Mouse (Mus musculus) kidney, embryonic 16.5 days (tissue): ENCODE data around the gene Sox10. TPM values are rescaled to one million over a fixed set of nuclear protein-coding genes. Genes with fewer than 3 reads are reported as not detected.

ENCODE experiments used
- ATAC-seq: fragments of 200-750 bp; cut with Nextera tagmentation; 2 replicates; pipeline ENCODE4 v1.8.0; 2017; ENCODE audit warnings: moderate TSS enrichment; ENCODE audit not compliant: low FRiP score, low TSS enrichment
- H3K27ac ChIP-seq: fragments of 300-500 bp; sonication (generic); 2 replicates; pipeline ENCODE4 v1.5.1; 2014; ENCODE audit warnings: low read length
- H3K27me3 ChIP-seq: fragments of 300-500 bp; sonication (generic); 2 replicates; pipeline ENCODE4 v1.6.1; 2014; ENCODE audit warnings: low read length, control low read depth, mixed read lengths; ENCODE audit not compliant: insufficient read depth
- H3K36me3 ChIP-seq: fragments of 300-500 bp; sonication (generic); 2 replicates; pipeline ENCODE4 v1.6.1; 2014; ENCODE audit warnings: low read length, control low read depth, mixed read lengths; ENCODE audit not compliant: insufficient read depth
- H3K4me1 ChIP-seq: fragments of 300-500 bp; sonication (generic); 2 replicates; pipeline ENCODE4 v1.6.1; 2014; ENCODE audit warnings: low read length, control low read depth, mixed read lengths; ENCODE audit not compliant: insufficient read depth
- H3K4me2 ChIP-seq: fragments of 300-500 bp; sonication (generic); replicated peaks from 2 replicates; pipeline ENCODE4 v1.6.1; 2014; ENCODE audit warnings: low read depth, low read length
- H3K4me3 ChIP-seq: fragments of 300-500 bp; sonication (generic); 2 replicates; pipeline ENCODE4 v1.5.1; 2014; ENCODE audit warnings: mild to moderate bottlenecking, low read length
- H3K9ac ChIP-seq: fragments of 300-500 bp; sonication (generic); replicated peaks from 2 replicates; pipeline ENCODE4 v1.6.1; 2014; ENCODE audit warnings: low read length
- H3K9me3 ChIP-seq: fragments of 300-500 bp; sonication (generic); 2 replicates; pipeline ENCODE4 v1.6.1; 2016; ENCODE audit warnings: low read length, control low read depth
- WGBS: fragments of 180-500 bp; shearing (Covaris S2); extraction: QIAGEN DNeasy Blood & Tissue Kit; methylation state at CpG from one replicate; pipeline ENCODE4 v1.1.7; 2014; 5-methylcytosine and 5-hydroxymethylcytosine counted together
- polyA plus RNA-seq: library from polyadenylated mRNA; unstranded; fragments of >200 nt; fragmentation: Nextera tagmentation; extraction: Ambion mirVana; gene quantifications from 2 replicates; pipeline ENCODE4 v1.2.1, GENCODE M21; 2015

Gene Sox10
- polyA plus RNA-seq, 1 experiment from 2014 or later, result 0.56 TPM

GRCm38 (mm10) chr15:79143316-79143715, 21.7 kb downstream of the Sox10 start:
- 86% methylated on average over 12 of the region's 12 CpGs for WGBS
- Histone ChIP-seq H3K4me2 (no peak overlapping the region), H3K4me1 (peaks cover 16% of the 10 kb centered on the region), H3K36me3 (peaks cover 38% of the 10 kb centered on the region), H3K27me3 (no peaks in the 10 kb centered on the region), H3K9ac (no peak overlapping the region), H3K9me3 (no peaks in the 10 kb centered on the region), H3K27ac (no peak overlapping the region), H3K4me3 (no peak overlapping the region)
- ATAC-seq, result no peak

GRCm38 (mm10) chr15:79141566-79141917, 23.5 kb downstream of the Sox10 start:
- Histone ChIP-seq H3K27me3 (no peaks in the 10 kb centered on the region), H3K9me3 (no peaks in the 10 kb centered on the region), H3K4me1 (peaks cover 16% of the 10 kb centered on the region), H3K27ac (0 out of 2 replicates have a peak overlapping the region, but pooled peaks have one; percentile 30), H3K9ac (peak overlapping the region; percentile 91), H3K4me2 (peak overlapping the region; percentile 90), H3K36me3 (peaks cover 24% of the 10 kb centered on the region), H3K4me3 (peak overlapping the region; percentile 93)
- peak; percentile 50 for ATAC-seq
- 0% methylated on average over 7 of the region's 7 CpGs for WGBS

DNA sequence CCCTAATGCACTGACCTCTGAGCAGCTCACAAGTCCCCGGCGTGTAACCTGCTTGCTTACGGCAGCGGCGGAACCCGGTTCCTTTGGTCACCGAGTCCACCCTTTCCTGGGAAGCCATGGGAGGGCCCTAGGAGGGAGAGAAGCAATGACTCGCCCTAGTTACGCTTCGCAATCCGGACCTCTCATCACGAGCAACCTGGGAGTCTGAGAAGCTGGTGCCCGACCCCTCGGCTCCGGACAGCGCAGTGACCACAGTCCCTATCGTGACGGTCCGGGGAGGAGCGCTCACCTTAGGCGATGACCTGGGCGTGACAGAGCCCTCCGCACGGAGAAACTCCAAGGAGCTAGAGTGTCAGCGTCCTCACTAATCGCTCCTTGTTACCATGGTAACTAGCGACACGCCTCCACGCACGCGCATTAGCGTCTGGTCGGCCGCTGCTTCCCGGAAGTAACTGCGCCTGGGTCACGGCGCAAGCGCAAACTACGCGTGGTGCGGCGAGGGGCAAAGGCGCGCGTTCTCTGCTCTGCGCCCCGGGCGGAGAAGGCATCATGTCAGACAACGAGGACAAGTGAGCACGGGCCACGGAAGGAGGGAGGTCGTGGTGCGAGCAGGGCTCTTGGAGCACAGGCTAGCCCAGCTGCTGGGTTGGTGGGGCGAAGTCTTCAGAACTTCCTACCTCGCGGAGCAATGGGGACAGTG, 24.0 kb downstream of the Sox10 start, which contains the start of the genes Polr2f and 1700088E04Rik:
TSS of gene Polr2f (plus strand) at position 144 of the 700 bp plus-strand sequence.
TSS of gene 1700088E04Rik (minus strand) at position 388 of the 700 bp plus-strand sequence.
- Histone ChIP-seq H3K4me3 (peak within 1 kb of the TSS; percentile 93), H3K4me2 (peak within 1 kb of the TSS; percentile 90), H3K9me3 (no peaks in the 10 kb centered on the region), H3K27ac (0 out of 2 replicates have a peak within 1 kb of the TSS, but pooled peaks have one; percentile 30), H3K9ac (peak within 1 kb of the TSS; percentile 91), H3K4me1 (peaks cover 21% of the 10 kb centered on the region), H3K36me3 (peaks cover 19% of the 10 kb centered on the region), H3K27me3 (no peaks in the 10 kb centered on the region)
- peak; percentile 90 for ATAC-seq
- 0% methylated on average over 57 of the region's 57 CpGs for WGBS

GRCm38 (mm10) chr15:79139640-79140039, 25.4 kb downstream of the Sox10 start:
- Histone ChIP-seq H3K4me3 (no peak overlapping the region), H3K9me3 (no peaks in the 10 kb centered on the region), H3K4me1 (peaks cover 35% of the 10 kb centered on the region), H3K36me3 (peaks cover 7% of the 10 kb centered on the region), H3K9ac (no peak overlapping the region), H3K27ac (no peak overlapping the region), H3K4me2 (no peak overlapping the region), H3K27me3 (no peaks in the 10 kb centered on the region)
- ATAC-seq, result no peak
- 62% methylated on average over 10 of the region's 10 CpGs for WGBS

GRCm38 (mm10) chr15:79135783-79136575, 29.1 kb downstream of the Sox10 start:
- H3K9me3 ChIP-seq, result no peaks in the 10 kb centered on the region
- H3K27me3 ChIP-seq, result no peaks in the 10 kb centered on the region
- no peak overlapping the region for H3K4me3 ChIP-seq
- no peak overlapping the region for H3K9ac ChIP-seq
- WGBS, result 52% methylated on average over 11 of the region's 11 CpGs
- no peak overlapping the region for H3K4me2 ChIP-seq
- peak; percentile 57; the same call in 1 of the 2 replicates for ATAC-seq
- peaks cover 23% of the 10 kb centered on the region for H3K4me1 ChIP-seq
- H3K36me3 ChIP-seq, result peaks cover 15% of the 10 kb centered on the region
- H3K27ac ChIP-seq, result peak overlapping the region; percentile 6; the same call in 1 of the 2 replicates

DNA sequence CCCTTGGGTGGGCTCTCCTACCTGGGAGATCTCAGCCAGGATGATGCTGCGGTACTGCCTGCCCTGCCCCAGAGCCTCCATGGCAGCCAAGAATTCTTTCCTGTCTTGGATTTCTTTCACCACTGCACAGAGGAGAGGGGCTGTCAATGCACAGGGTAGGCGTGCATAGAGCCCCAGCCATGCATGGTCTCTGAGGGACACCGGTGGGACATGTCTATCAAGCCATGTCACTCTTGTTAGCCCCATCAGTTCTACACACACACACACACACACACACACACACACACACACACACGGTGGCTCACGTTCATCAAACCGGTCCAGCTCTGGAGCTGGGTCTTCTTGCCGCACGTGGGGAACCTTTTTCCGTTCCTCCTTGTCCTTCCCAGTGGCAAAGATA, 29.7 kb downstream of the Sox10 start:
- 70% methylated on average over 9 of the region's 9 CpGs for WGBS
- no peak overlapping the region for H3K9ac ChIP-seq
- H3K9me3 ChIP-seq, result no peaks in the 10 kb centered on the region
- 0 out of 2 replicates have a peak, but pooled peaks have one; percentile 19 for ATAC-seq
- H3K4me1 ChIP-seq, result peaks cover 20% of the 10 kb centered on the region
- peaks cover 21% of the 10 kb centered on the region for H3K36me3 ChIP-seq
- 0 out of 2 replicates have a peak overlapping the region, but pooled peaks have one; percentile 6 for H3K27ac ChIP-seq
- no peak overlapping the region for H3K4me3 ChIP-seq
- no peak overlapping the region for H3K4me2 ChIP-seq
- H3K27me3 ChIP-seq, result no peaks in the 10 kb centered on the region

- H3K9me3 ChIP-seq, result no peaks in the 10 kb centered on the region
- H3K36me3 ChIP-seq, result peaks cover 27% of the 10 kb centered on the region
- 86% methylated on average over 9 of the region's 9 CpGs for WGBS
- no peaks in the 10 kb centered on the region for H3K27me3 ChIP-seq
- no peak overlapping the region for H3K9ac ChIP-seq
- H3K27ac ChIP-seq, result no peak overlapping the region
- H3K4me3 ChIP-seq, result no peak overlapping the region
- H3K4me1 ChIP-seq, result peaks cover 19% of the 10 kb centered on the region
- no peak for ATAC-seq
- no peak overlapping the region for H3K4me2 ChIP-seq
Observed at GRCm38 (mm10) chr15:79134496-79135270, 30.4 kb downstream of the Sox10 start.

GRCm38 (mm10) chr15:79133191-79133661, 31.8 kb downstream of the Sox10 start:
- Histone ChIP-seq H3K9me3 (peaks cover 2% of the 10 kb centered on the region; the same call in 1 of the 2 replicates), H3K36me3 (peaks cover 34% of the 10 kb centered on the region), H3K27ac (no peak overlapping the region), H3K4me2 (no peak overlapping the region), H3K4me1 (peaks cover 19% of the 10 kb centered on the region), H3K4me3 (no peak overlapping the region), H3K9ac (no peak overlapping the region; the same call in 1 of the 2 replicates), H3K27me3 (no peaks in the 10 kb centered on the region)
- 73% methylated on average over 6 of the region's 6 CpGs for WGBS
- ATAC-seq, result no peak

DNA sequence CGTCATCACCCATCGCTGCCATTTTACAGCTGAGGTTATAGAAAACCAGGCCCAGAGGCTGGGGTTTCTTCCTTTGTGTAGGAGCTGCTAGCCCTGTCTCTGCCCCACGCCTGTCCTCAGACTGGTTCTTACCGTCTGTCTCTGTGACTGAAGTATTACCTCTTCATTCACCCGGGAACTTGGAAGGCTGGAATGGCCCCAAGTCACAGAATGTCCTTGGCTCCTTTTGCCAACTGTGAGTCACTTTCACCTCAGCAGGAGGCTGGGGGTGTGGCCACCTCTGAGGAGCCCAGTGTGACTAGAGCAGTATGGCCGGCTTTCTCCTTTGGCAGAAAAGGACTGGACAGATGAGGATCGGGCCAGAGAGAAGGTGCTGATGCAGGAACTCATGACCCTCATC, 33.6 kb downstream of the Sox10 start:
- Histone ChIP-seq H3K9me3 (peaks cover 6% of the 10 kb centered on the region; the same call in 1 of the 2 replicates), H3K4me1 (peaks cover 18% of the 10 kb centered on the region), H3K27ac (no peak overlapping the region), H3K4me2 (no peak overlapping the region), H3K4me3 (no peak overlapping the region), H3K27me3 (no peaks in the 10 kb centered on the region), H3K9ac (no peak overlapping the region), H3K36me3 (peaks cover 48% of the 10 kb centered on the region)
- 0 out of 2 replicates have a peak, but pooled peaks have one; percentile 20 for ATAC-seq
- WGBS, result 69% methylated on average over 7 of the region's 7 CpGs
